Mouse (Mus musculus): ENCODE results near the gene Serhl.
"Not testable (repeated sequence)": the region's sequence is repeated elsewhere in the genome, so short reads cannot be mapped to it uniquely, and the experiment has no call there.

Gene Serhl

GRCm38 (mm10) chr15:83085901-83086300 lies 3.4 kb upstream of the Serhl start:
- DNase-seq = peak; percentile 73

- no peak for DNase-seq
Observed at GRCm38 (mm10) chr15:83086636-83087328, 2.5 kb upstream of the Serhl start.

- DNase-seq = no peak
Observed at GRCm38 (mm10) chr15:83088495-83089428, 544 bp upstream of the Serhl start.

DNA sequence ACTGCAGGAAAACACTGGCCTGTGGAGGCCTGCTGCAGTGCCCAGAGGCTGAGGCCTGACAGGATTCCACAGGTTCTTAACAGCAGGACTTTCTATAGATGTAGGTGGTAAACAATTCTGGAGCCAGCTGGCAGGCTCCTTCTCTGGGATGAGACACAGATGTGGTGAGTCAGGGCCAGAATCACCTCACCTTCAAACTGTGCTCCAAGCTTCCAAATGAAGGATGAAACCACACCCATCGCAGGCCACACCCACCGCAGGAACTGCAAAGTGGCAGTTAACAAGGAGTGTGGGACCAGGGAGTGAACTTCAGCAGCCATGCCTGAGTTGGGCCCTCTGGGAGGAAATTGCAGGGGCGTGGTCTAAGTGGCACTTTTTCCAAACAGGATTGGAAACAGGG lies 1.6 kb downstream of the Serhl start:
- no peak for DNase-seq

DNA sequence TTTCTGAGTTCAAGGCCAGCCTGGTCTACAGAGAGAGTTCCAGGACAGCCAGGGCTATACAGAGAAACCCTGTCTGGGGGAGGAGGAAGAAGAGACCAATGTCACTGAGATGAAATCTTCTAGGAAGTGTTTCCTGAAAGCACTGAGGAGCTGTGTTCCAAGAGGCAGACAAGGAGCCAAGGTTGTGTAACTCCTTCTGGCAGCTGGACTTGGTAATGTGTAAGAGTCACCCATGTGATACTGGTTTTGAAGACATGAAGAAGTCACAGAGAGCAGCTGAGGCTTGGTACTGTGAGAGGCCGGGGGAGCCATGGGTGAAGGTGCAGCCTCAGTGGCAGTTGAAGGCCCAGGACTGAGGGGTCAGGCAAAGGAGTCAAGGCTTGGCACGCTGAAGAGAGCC lies 4.4 kb downstream of the Serhl start:
- no peak for DNase-seq

GRCm38 (mm10) chr15:83095950-83096349 lies 6.6 kb downstream of the Serhl start:
- peak; percentile 44 for DNase-seq

- peak; percentile 95 for DNase-seq
Observed at GRCm38 (mm10) chr15:83099533-83100331, 10.4 kb downstream of the Serhl start.

- no peak for DNase-seq
Observed at GRCm38 (mm10) chr15:83100332-83100662, 11.0 kb downstream of the Serhl start.

- DNase-seq = no peak
Observed at GRCm38 (mm10) chr15:83103111-83103510, 13.8 kb downstream of the Serhl start.

- DNase-seq = no peak
Observed at GRCm38 (mm10) chr15:83106426-83106825, 17.1 kb downstream of the Serhl start.

- DNase-seq = no peak
Observed at GRCm38 (mm10) chr15:83107814-83108213, 18.5 kb downstream of the Serhl start.

DNA sequence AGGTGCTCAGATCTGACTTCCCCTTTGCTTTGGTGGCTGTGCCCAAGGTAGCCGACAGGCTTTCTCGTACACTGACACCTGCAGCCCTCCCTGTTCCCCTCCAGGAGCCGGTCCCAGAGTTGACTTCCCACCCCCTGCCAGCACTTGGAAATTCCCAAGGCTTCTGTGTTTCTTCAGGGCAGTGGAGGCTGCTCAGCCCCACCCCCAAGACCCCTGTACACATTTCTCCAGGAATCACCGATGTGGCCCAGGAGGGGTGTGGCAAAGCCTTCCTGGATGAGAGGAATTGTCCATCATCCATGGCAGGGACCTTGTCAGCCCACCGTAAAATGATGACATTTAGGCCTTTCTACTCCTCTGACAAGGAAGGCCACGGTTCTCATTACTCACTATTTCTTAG lies 22.0 kb downstream of the Serhl start:
- DNase-seq = no peak

- DNase-seq = no peak
Observed at GRCm38 (mm10) chr15:83111874-83112273, 22.6 kb downstream of the Serhl start.

DNA sequence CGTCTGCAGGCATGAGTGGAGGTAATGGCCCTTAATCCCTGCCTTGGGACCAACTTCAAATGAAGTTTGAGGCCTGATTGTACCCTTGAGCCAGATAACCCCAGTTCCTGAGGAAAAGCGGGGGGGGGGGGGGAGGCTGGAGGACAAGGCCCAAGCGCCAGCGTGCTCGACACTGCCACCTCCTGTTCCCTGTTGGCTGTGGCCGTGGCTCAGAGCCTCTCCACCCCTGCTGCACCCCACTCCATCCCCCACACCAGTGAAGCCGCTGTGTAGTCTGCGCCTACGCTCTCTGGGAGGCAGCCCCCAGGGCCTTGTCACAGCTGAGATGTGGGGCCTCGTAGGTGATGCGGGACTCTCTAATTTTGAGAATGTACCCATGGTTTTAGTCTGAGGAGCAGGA lies 23.6 kb downstream of the Serhl start:
- peak; percentile 77 for DNase-seq

- DNase-seq = no peak
Observed at GRCm38 (mm10) chr15:83114106-83114505, 24.8 kb downstream of the Serhl start.

DNA sequence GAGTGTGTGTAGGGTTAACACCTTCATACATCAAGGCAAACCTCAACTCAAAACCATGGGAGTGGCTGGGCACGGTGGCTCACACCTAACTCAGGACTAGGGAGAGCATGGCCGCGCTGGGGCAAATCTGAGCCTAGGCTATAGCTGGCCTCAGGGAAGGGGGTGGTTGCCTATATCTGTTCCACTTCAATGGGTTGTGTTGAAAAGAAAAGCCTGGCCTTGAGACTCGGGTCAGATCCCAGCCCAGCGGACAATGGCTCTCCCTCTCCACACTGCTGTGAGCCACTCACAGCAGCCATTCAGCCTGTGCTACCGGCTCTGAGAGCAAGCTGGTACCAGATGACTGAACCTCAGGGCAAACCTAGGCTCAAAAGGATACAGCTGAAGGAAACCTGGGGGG lies 25.8 kb downstream of the Serhl start:
- DNase-seq = no peak

- DNase-seq = no peak
Observed at GRCm38 (mm10) chr15:83118360-83118759, 29.1 kb downstream of the Serhl start.

GRCm38 (mm10) chr15:83121709-83122565 lies 32.6 kb downstream of the Serhl start:
- peak; percentile 67 for DNase-seq

- DNase-seq = peak; percentile 88
Observed at GRCm38 (mm10) chr15:83122566-83123145, 33.4 kb downstream of the Serhl start, which contains the start of gene Rrp7a. Gene Rrp7a, minus strand, starts transcription at chr15:83122801.

DNA sequence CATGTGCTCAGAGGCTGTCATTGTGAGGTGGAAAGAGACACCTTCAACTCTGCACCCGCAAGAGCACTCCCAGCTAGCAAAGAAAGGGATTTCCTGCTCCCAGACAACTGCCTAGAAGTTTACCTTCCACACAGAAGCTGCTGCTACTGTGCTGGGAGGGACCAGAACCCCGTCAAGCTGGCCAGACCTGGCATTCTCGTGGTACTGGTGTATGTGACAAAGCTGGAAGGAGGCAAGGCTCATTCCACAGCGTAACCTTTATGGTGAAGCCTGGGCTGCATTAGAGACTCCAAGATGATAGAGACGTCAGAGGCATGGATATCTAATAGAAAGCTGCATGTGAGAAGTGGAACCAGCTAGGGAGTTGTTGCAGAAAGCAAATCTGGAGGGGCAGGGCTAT lies 35.3 kb downstream of the Serhl start:
- no peak for DNase-seq

- DNase-seq = no peak
Observed at GRCm38 (mm10) chr15:83126582-83126981, 37.3 kb downstream of the Serhl start.

DNA sequence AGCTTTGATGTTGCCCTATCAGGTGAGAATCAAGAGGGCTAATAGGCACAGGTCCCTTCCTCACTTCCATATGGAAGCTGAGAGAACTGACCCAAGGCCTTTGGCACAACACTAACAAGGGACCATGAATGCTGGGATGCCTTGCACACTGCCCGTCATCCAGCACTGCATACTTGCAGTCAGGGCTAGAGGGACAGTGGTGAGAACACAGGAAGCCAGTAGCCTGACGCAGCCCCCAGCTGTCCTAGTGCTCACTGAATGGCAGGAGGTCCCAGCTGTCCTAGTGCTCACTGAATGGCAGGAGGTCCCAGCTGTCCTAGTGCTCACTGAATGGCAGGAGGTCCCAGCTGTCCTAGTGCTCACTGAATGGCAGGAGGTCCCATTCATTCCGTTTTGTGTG lies 37.7 kb downstream of the Serhl start:
- DNase-seq = not testable (repeated sequence)
